Mouse (Mus musculus): ENCODE data around the gene Pcgf2.
"Not testable (repeated sequence)": the region's sequence is repeated elsewhere in the genome, so short reads cannot be mapped to it uniquely, and the experiment has no call there.

Gene Pcgf2

DNA sequence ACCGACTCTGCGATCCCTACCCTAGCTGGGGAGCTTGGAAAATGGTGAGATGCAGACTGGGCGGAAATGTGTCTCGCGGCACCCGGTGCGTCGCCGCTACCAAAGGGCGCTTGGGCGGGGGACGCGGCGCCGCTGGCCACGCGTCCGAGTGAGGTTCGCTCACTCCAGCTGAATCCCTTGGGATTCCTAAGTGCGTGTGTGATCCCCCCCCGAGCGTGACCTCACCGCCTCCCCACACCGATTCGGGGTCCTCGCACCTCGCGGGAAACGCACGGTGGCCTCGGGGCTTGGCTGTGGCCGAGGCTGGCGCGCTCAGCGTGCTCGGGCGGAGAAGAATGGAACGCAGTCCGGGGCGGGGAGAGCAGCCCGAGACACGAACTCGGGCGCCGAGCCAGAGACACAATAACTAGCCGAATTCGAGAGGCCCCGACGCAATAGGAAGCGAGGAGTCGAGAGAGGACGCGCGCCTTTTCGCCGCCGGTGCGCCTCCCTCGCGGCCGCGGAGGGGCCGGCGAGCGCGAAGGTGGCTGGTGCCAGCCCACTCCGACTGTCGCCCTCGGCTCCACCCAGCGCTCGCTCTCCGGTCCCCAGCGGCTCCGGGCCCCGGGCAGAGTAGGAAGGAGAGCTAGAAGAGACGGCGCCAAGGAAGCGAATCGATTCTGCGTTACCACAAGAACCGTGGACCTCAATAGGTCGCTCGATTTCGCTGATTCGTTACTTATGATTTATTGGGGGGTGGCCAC is at the start of gene Pcgf2:
Pcgf2 (minus strand) TSS at position 495 of the 743 bp plus-strand sequence.
- DNase-seq (ENCODE audit: low spot score): peak; percentile 82

GRCm38 (mm10) chr11:97748496-97748895 is 48.2 kb upstream of the Pcgf2 start:
- no peak for DNase-seq (ENCODE audit: low spot score)

GRCm38 (mm10) chr11:97747773-97748172 is 47.5 kb upstream of the Pcgf2 start:
- DNase-seq (ENCODE audit: low spot score): peak; percentile 26

DNA sequence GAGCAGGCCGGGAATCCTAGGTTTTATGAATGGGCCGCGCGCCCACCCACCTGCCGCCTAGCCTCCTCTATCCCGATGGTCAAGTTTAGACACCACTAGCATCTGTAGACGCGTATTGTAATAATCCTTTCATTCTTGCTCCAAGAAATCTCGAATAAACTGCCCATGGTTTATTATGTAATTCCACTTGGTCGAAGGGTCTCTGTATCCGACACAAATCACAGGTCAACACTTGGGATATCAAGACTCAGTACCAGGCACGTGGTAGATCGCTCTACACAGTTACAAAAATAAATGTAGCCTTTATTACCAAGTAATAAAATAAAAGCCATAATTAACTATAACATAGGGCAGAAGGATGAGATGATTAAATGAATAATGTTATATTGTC is 45.0 kb upstream of the Pcgf2 start:
- no peak for DNase-seq (ENCODE audit: low spot score)

- DNase-seq (ENCODE audit: low spot score): peak; percentile 98
Measured at GRCm38 (mm10) chr11:97744718-97745330, 44.5 kb upstream of the Pcgf2 start.

DNA sequence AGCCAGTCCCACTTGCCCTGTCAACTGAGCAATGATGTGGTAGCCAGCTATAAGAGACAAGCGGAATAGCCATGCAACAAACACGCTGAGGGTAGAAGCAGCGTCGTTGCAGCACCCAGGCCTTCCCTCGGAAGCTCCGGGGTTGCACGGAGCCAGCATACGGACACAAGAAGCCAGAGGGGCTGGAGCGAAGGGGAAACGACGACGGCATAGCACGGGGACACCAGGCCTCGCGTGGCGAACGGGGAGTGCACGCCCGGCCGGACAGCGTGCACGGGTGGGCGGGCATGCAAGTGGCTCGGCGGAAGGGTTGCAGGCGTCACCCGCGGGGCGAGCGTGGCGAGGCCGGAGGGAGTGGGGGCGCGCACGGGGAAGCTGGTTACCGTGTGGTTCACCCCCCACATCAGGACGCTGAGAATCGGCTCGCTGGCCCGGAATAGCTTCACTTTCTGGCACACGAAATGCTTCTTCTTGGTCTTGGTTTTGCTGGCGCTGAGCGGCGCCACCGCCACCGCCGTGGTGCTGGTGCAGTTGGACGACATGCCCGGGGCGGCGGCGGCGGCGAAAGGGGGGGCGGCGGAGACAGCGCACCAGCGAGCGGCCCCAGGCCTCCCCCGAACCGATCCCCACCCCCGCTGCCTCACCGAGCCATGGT is 43.9 kb upstream of the Pcgf2 start, which contains the start of gene Pip4k2b:
Pip4k2b (minus strand) TSS at position 642 of the 655 bp plus-strand sequence.
- no peak for DNase-seq (ENCODE audit: low spot score)

DNA sequence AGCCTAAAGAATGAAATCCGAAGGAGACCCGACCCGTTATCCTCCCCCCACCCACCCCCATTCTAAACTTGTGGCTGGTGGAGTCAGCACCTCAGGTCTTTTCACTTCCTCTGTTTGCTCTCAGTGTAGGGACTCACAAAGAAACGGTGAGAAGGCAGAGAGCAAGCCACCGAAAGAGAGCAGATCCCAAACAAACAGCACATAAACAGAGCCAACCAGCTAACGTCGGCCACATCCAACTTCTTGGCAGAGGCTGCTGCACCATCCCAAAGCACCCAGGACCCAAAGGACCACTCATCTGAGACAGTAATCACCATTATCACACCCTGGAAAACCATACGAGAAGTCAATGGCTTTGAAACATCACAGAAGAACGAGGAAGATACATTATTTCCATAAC is 43.1 kb upstream of the Pcgf2 start:
- DNase-seq (ENCODE audit: low spot score): no peak

GRCm38 (mm10) chr11:97742591-97742990 is 42.3 kb upstream of the Pcgf2 start:
- no peak for DNase-seq (ENCODE audit: low spot score)

DNA sequence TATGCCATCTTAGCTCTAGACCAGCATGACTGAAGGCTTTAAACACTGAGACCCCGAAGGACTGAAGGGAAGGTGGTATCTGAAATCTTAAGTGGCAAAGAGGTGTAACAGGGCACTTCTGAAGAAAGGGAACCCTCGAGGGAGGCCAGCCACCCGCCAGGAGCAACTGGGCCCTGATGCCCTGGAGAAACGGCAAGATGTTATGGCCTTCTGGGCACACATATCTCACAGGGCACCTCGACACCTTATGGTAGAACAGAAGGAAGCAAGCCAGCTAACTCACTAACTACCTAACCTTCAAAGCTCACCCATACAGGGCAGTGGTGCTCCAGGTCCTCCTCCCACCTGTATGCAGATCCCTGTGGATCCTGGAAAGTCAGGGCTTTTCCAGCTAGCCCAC is 41.9 kb upstream of the Pcgf2 start:
- DNase-seq (ENCODE audit: low spot score): no peak

GRCm38 (mm10) chr11:97740190-97740589 is 39.9 kb upstream of the Pcgf2 start:
- DNase-seq (ENCODE audit: low spot score): peak; percentile 20

- no peak for DNase-seq (ENCODE audit: low spot score)
Measured at GRCm38 (mm10) chr11:97739155-97739554, 38.9 kb upstream of the Pcgf2 start.

- no peak for DNase-seq (ENCODE audit: low spot score)
Measured at GRCm38 (mm10) chr11:97738703-97739102, 38.4 kb upstream of the Pcgf2 start.

- DNase-seq (ENCODE audit: low spot score): no peak
Measured at GRCm38 (mm10) chr11:97737600-97737999, 37.3 kb upstream of the Pcgf2 start.

DNA sequence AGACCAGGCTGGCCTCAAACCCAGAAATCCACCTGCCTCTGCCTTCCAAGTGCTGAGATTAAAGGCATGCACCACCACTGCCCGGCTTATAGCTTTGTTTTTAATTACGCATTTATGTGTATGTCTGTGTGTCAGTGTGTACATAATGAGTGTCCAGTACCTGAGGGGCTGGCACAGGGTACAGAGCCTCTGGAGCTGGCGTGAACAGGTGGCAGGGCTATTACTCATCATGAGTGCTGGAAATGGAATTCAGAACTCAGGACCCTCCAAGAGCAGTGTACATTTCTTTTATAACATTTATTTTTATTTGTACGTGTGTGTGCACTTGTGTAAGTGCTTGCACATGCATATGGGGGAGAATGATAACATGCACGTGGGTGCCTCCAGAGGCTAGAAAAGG is 36.3 kb upstream of the Pcgf2 start:
- DNase-seq (ENCODE audit: low spot score): no peak

GRCm38 (mm10) chr11:97734810-97735209 is 34.5 kb upstream of the Pcgf2 start:
- DNase-seq (ENCODE audit: low spot score): not testable (repeated sequence)

- no peak for DNase-seq (ENCODE audit: low spot score)
Measured at GRCm38 (mm10) chr11:97733689-97734088, 33.4 kb upstream of the Pcgf2 start.

- DNase-seq (ENCODE audit: low spot score): no peak
Measured at GRCm38 (mm10) chr11:97728730-97729129, 28.4 kb upstream of the Pcgf2 start.

DNA sequence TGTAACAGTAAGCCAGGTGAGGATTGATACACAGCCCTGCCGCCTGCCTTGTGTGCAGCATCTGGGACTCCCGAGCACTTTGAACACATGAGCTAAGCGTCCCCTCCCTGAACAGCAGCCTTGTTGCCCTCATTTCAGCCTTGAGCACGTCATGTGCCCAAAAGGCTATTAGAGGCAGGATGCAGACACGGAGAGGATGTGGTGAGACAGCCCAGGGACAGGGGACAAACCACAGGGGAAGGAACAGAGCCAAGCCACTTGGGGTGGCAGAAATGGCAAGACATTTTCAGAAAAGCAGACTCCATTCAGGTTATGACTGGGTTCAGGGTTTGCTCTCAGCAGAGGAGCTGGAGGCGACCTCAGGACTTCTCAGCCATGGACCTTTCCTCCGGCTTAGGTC is 28.0 kb upstream of the Pcgf2 start:
- no peak for DNase-seq (ENCODE audit: low spot score)

- DNase-seq (ENCODE audit: low spot score): no peak
Measured at GRCm38 (mm10) chr11:97723709-97724108, 23.4 kb upstream of the Pcgf2 start.

GRCm38 (mm10) chr11:97721338-97721737 is 21.0 kb upstream of the Pcgf2 start:
- no peak for DNase-seq (ENCODE audit: low spot score)

DNA sequence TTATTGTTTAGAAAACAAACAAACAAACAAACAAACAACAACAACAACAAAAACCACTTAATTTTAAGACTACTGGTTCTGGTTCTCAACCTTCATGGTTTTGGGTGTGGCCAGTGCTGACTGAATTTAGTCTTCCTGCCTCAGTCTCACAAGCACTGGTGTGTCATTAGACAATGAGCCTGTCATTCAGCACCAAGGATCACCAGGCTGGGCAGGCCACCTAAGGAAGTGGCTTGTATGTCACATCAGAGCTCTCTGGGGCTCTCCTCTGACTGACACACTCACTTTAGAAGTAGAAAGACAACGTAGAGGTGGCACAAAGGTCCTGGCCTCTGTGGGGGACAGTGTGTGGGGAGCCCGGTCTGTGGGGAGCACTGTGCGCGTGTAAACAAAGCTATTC is 18.7 kb upstream of the Pcgf2 start:
- DNase-seq (ENCODE audit: low spot score): no peak

GRCm38 (mm10) chr11:97718281-97718860 is 18.1 kb upstream of the Pcgf2 start:
- no peak for DNase-seq (ENCODE audit: low spot score)
